Comparison of ENCODE assay signal across 8 mouse cellular contexts in genomic region chr7:73542131-73542853, GRCm38 (mm10). TPM values are rescaled to one million over a fixed set of nuclear protein-coding genes. Genes with fewer than 3 reads are reported as not detected.
DNase-seq lines count a peak whose midpoint lies in the region; ATAC-seq lines count a peak whose summit lies in the region.

No protein-coding gene starts in this region.

- H3K4me2 ChIP-seq in intestine, embryonic 14.5 days (ENCODE audit: low read length): peak overlapping the region; percentile 67
- no peak overlapping the region; the same call in 1 of the 2 replicates for H3K4me2 ChIP-seq in intestine, embryonic 16.5 days (ENCODE audit: low read depth, low read length)
- peak overlapping the region; percentile 87 for H3K4me2 ChIP-seq in hindbrain, embryonic 14.5 days (replicated peaks)
- peak overlapping the region; percentile 64; the same call in 1 of the 2 replicates for H3K4me2 ChIP-seq in midbrain, embryonic 15.5 days

- H3K27ac ChIP-seq in intestine, embryonic 14.5 days (ENCODE audit: low read depth): peak overlapping the region; percentile 99; the same call in 1 of the 2 replicates
- no peak overlapping the region for H3K27ac ChIP-seq in intestine, embryonic 16.5 days (ENCODE audit: low read length)
- peak overlapping the region; percentile 98; the same call in 1 of the 2 replicates for H3K27ac ChIP-seq in embryonic facial prominence, embryonic 10.5 days (replicated peaks)
- peak overlapping the region; percentile 99 for H3K27ac ChIP-seq in hindbrain, embryonic 14.5 days
- H3K27ac ChIP-seq in midbrain, embryonic 15.5 days: peak overlapping the region; percentile 95; the same call in 1 of the 2 replicates

- peak; percentile 49 for DNase-seq in intestine, embryonic 14.5 days (ENCODE audit: low spot score)
- no peak for DNase-seq in embryonic facial prominence, embryonic 10.5 days (ENCODE audit: low spot score)
- DNase-seq in hindbrain, embryonic 14.5 days (ENCODE audit: low spot score): no peak
- DNase-seq in adipocyte (ENCODE audit: low spot score): no peak
- no peak for DNase-seq in left cerebral cortex, adult 18-20 months (ENCODE audit: low spot score in 2 of 2)
- DNase-seq in adrenal gland, postnatal 10 days: no peak

- peak overlapping the region; percentile 81 for H3K4me3 ChIP-seq in intestine, embryonic 14.5 days (ENCODE audit: low read depth, low read length)
- no peak overlapping the region for H3K4me3 ChIP-seq in intestine, embryonic 16.5 days (ENCODE audit: low read length)
- peak overlapping the region; percentile 76 for H3K4me3 ChIP-seq in embryonic facial prominence, embryonic 10.5 days
- peak overlapping the region; percentile 74 for H3K4me3 ChIP-seq in hindbrain, embryonic 14.5 days (replicated peaks; ENCODE audit: low read length)
- H3K4me3 ChIP-seq in midbrain, embryonic 15.5 days: no peak overlapping the region

- WGBS in intestine, embryonic 14.5 days: 80% methylated on average over 7 of the region's 7 CpGs
- WGBS in intestine, embryonic 16.5 days: 76% methylated on average over 7 of the region's 7 CpGs
- 74% methylated on average over 7 of the region's 7 CpGs for WGBS in embryonic facial prominence, embryonic 10.5 days
- 73% methylated on average over 7 of the region's 7 CpGs for WGBS in hindbrain, embryonic 14.5 days
- 78% methylated on average over 7 of the region's 7 CpGs for WGBS in midbrain, embryonic 15.5 days

- ATAC-seq in intestine, embryonic 14.5 days (replicated peaks; ENCODE audit: low FRiP score, low TSS enrichment, low read depth): no peak
- ATAC-seq in intestine, embryonic 16.5 days: no peak
- no peak for ATAC-seq in hindbrain, embryonic 14.5 days (ENCODE audit: low FRiP score)
- ATAC-seq in midbrain, embryonic 15.5 days (replicated peaks): no peak

- H3K9me3 ChIP-seq in intestine, embryonic 14.5 days (ENCODE audit: control insufficient read depth, low read length): no peaks in the 10 kb centered on the region
- H3K9me3 ChIP-seq in intestine, embryonic 16.5 days (ENCODE audit: control insufficient read depth, low read length): no peaks in the 10 kb centered on the region
- no peaks in the 10 kb centered on the region for H3K9me3 ChIP-seq in embryonic facial prominence, embryonic 10.5 days
- H3K9me3 ChIP-seq in hindbrain, embryonic 14.5 days (ENCODE audit: control insufficient read depth, low read length): no peaks in the 10 kb centered on the region
- H3K9me3 ChIP-seq in midbrain, embryonic 15.5 days: no peaks in the 10 kb centered on the region

- no peaks in the 10 kb centered on the region for H3K27me3 ChIP-seq in intestine, embryonic 14.5 days (replicated peaks; ENCODE audit: control insufficient read depth, insufficient read depth, low read length)
- no peaks in the 10 kb centered on the region for H3K27me3 ChIP-seq in intestine, embryonic 16.5 days (replicated peaks; ENCODE audit: control insufficient read depth, insufficient read depth, low read length)
- H3K27me3 ChIP-seq in embryonic facial prominence, embryonic 10.5 days (replicated peaks; ENCODE audit: low read depth, poor library complexity, severe bottlenecking): no peaks in the 10 kb centered on the region
- H3K27me3 ChIP-seq in hindbrain, embryonic 14.5 days (ENCODE audit: control insufficient read depth, insufficient read depth, low read length): no peaks in the 10 kb centered on the region
- no peaks in the 10 kb centered on the region for H3K27me3 ChIP-seq in midbrain, embryonic 15.5 days (replicated peaks)

- peak overlapping the region; percentile 96; the same call in 1 of the 2 replicates for H3K9ac ChIP-seq in intestine, embryonic 14.5 days (ENCODE audit: low read length)
- H3K9ac ChIP-seq in intestine, embryonic 16.5 days (ENCODE audit: low read depth, low read length): no peak overlapping the region
- no peak overlapping the region for H3K9ac ChIP-seq in hindbrain, embryonic 14.5 days
- H3K9ac ChIP-seq in midbrain, embryonic 15.5 days: no peak overlapping the region

- peaks cover 30% of the 10 kb centered on the region for H3K36me3 ChIP-seq in intestine, embryonic 14.5 days (ENCODE audit: control insufficient read depth, insufficient read depth, low read length)
- H3K36me3 ChIP-seq in intestine, embryonic 16.5 days (ENCODE audit: control insufficient read depth, insufficient read depth, low read length): no peaks in the 10 kb centered on the region
- peaks cover 53% of the 10 kb centered on the region for H3K36me3 ChIP-seq in embryonic facial prominence, embryonic 10.5 days (replicated peaks)
- peaks cover 16% of the 10 kb centered on the region for H3K36me3 ChIP-seq in hindbrain, embryonic 14.5 days (replicated peaks; ENCODE audit: control insufficient read depth, insufficient read depth)
- 0 out of 2 replicates have a peak, but pooled peaks cover 3% of the 10 kb centered on the region for H3K36me3 ChIP-seq in midbrain, embryonic 15.5 days (replicated peaks)

- H3K4me1 ChIP-seq in intestine, embryonic 14.5 days (replicated peaks; ENCODE audit: control insufficient read depth, insufficient read depth, low read length): peaks cover 11% of the 10 kb centered on the region
- peaks cover 4% of the 10 kb centered on the region; the same call in 1 of the 2 replicates for H3K4me1 ChIP-seq in intestine, embryonic 16.5 days (ENCODE audit: control insufficient read depth, insufficient read depth, low read length)
- peaks cover 3% of the 10 kb centered on the region for H3K4me1 ChIP-seq in embryonic facial prominence, embryonic 10.5 days
- peaks cover 13% of the 10 kb centered on the region for H3K4me1 ChIP-seq in hindbrain, embryonic 14.5 days (replicated peaks; ENCODE audit: control insufficient read depth, insufficient read depth, low read length)
- H3K4me1 ChIP-seq in midbrain, embryonic 15.5 days: peaks cover 12% of the 10 kb centered on the region

RNA-seq across cellular contexts. Expression of gene Chd2, which starts 0.7 kb away (rescaled TPM):
- 50.5 and 68.2 TPM in 2 replicates for polyA plus RNA-seq in intestine, embryonic 14.5 days (2014; fragmentation: Nextera tagmentation; extraction: Ambion mirVana)
- polyA plus RNA-seq in intestine, embryonic 16.5 days (2015; fragmentation: Nextera tagmentation; extraction: Ambion mirVana): 40.1 and 41.1 TPM in 2 replicates
- 49.2 and 54.8 TPM in 2 replicates for polyA plus RNA-seq in embryonic facial prominence, embryonic 10.5 days (2016; fragmentation: Nextera tagmentation; extraction: Ambion mirVana)
- polyA plus RNA-seq in hindbrain, embryonic 14.5 days (2014; fragmentation: Nextera tagmentation; extraction: Ambion mirVana): 35.6 and 42.3 TPM in 2 replicates
- 48.6 and 52.4 TPM in 2 replicates for polyA plus RNA-seq in midbrain, embryonic 15.5 days (2015; fragmentation: Nextera tagmentation; extraction: Ambion mirVana)
- 10 to 100 TPM; 50.2 to 57.2 TPM for total RNA-seq in left cerebral cortex, adult 18-20 months (2021)
- total RNA-seq in adrenal gland, postnatal 10 days (2021): 10 to 100 TPM; 42.8 to 62.0 TPM

Comparison
In these comparisons a context has a peak if more than half of its experiments do, and no peak if none do; other contexts are left out.
1. H3K4me3 ChIP-seq: peak in intestine, embryonic 14.5 days (single experiment), embryonic facial prominence, embryonic 10.5 days (single experiment) and hindbrain, embryonic 14.5 days (single experiment); none in intestine, embryonic 16.5 days (single experiment) and midbrain, embryonic 15.5 days (single experiment).